Mouse (Mus musculus) gastrocnemius, postnatal 36 days (tissue): ENCODE data around the gene Tmtc2. TPM values are rescaled to one million over a fixed set of nuclear protein-coding genes. Genes with fewer than 3 reads are reported as not detected.

Source experiments
- DNase-seq, 2 experiments: peaks; one replicate each; pipeline ENCODE4 v3.0.0; 2022
- intact Hi-C: fragments of 180-260 bp; cut with DNase I; formaldehyde crosslinking; loops from one replicate; pipeline ENCODE4 v1.15.1; 2025
- total RNA-seq, 2 experiments: library from RNA; stranded (reverse); gene quantifications; 2 replicates each; pipeline ENCODE4 v1.2.3; 2021

Tmtc2 gene
- total RNA-seq, 2 experiments from 2014 or later = 1.1 to 1.3 TPM

DNA sequence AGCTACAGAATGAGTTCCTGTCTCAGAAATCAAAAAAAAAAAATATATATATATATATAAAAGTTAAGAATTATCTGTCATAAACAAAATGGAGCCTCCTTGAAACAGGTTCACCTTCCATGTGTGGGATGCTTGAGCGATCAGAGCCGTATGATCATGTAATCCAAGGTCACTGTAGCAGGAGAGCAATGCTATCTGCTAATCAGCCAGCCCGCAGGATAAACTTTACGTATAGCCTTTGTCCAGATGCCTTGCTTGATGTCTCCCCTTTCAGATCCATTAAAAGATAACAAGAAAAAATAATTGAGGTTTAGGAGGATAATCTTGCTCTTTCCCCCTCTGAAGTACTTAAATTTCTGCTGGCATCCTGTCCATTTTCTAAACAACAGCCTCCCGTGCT is 374.7 kb downstream of the Tmtc2 start:
- intact Hi-C loops = no loop called here
- no peak for DNase-seq

DNA sequence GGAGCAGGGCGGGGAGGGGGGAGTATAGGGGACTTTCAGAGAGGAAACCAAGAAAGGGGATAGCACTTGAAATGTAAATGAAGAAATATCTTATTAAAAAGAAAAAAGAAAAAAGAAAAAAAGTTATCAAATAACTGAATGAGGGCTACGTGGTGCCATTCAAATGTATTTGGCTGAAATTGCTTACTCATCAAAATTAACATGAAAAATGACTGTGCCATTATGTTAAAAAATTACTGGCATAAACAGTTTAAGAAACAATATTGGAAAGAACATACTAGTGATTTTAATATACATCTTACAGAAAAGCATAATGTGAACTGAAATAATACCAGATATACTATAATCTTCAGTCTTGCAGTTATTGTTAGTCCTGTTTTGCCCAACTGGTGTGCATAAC is 378.9 kb downstream of the Tmtc2 start:
- intact Hi-C loops = no loop called here
- DNase-seq = no peak

DNA sequence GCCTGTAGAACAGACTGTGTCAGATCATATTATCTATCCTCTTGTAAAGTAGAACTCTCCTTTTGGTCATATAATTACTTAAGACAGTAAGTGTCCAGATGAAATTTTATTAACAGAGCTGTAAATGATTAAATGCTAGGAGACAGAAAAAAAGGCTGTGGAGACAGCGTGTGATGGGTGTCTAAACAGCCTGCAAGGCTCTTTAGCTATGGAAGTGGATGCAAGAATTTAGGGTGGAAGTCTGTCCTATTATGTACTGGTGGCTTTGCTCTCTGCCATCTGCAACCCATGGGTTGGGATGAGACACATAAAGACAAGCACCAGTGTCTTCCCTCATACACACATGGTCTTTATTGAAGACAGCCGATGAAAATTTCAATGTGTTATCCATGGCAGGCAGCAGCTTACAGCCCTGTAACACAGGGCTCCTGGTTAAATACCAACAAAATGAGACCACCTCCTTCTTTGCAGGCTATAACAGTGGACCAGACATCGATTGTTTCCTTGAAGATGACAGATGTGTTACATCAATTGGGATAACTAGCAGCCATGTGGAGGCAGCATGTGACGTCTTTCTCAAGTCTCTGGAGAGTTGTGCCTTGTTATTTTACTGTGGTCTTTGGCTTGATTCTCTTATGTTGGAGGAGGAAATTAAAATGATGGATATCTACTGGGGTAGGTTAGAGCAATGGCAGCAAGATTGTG is 380.3 kb downstream of the Tmtc2 start:
- intact Hi-C loops = no loop called here
- no peak for DNase-seq

DNA sequence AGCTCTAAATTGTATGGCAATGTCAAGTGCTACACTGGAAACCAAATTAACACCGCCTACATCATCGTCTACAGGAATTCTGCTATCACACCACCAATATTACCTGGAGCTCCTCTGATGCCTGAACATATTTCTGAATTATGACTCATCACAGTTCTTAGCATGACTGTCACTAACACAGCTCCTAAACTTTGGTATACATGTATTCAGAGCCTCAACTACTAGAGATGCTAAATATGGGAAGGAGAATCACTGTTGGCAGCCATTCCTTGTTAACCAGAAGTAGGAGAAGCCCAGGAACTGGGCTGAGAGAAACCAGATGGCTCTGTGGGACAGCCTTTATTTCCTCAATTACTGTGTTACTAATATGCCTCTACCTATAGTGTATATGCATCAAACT is 382.2 kb downstream of the Tmtc2 start:
- intact Hi-C loops = no loop called here
- DNase-seq = no peak

DNA sequence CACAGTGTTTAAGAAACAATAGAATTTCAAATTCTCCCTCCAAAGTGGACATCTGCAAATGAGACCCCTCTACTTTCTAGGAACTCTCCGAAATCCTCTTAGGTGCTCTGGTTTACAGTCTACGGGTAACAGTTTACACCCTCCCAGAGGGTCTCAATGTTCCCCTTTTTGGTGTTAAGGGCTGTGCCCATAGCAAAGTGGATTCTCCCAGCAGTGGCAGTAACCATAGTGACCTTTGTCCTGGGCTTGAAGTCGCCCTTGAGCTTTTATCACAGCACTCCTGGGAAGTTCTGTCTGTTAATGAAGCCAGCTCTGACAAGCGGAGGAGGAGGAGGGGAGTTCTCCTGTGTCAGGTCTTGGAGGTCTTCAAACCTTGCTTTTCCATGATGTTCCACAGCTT is 384.5 kb downstream of the Tmtc2 start:
- DNase-seq = no peak
- intact Hi-C loops = no loop called here

DNA sequence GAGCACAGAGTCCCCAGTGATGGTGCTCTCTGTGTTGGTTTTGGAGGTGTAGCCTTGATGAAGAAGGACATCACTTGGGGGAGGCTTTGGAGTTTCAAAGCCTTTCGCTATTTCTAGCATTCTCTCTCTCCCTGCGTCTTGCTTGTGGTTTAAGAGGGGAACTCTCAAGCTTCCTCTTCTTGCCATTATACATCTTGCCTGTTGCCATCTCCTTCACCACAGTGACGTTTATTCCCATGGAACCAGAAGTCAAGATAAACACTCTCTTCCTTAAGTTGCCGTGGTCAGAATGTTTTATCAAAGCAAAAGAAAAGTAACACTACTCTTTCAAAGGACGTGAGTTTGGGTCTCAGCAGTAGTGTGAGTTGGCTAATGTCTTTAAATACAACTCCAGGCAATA is 387.6 kb downstream of the Tmtc2 start:
- intact Hi-C loops = no loop called here
- DNase-seq = no peak

DNA sequence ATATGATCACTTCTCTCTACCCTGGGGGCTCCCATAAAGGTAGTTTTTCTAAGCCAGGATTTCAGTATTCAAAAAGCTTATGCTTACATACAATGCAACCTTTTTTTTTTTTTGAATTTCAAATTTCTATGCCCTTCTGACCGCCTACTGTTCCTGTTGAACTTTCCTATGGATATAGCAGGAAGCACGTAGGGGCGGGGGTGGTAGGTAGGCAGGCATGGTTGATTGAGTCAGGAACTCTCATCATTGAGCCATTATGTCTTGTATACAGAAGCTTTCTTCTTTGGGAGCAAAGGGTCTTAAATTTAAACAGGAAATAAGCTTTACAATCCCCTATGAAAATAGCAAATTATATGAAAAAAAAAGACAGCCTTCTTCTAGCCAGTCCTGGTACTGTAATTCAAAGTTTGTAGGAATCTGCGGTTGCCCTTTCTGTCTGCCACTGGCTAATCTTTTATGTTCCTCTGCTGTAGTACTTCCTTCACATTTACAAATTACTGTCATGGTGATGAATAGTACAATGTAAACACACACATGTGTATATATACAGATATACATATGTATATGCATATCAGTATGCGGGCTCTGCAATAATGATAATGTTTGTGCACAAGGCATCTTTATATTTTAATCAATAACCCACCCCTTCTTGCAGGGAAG is 405.7 kb downstream of the Tmtc2 start:
- no peak for DNase-seq
- intact Hi-C loops = no loop called here

DNA sequence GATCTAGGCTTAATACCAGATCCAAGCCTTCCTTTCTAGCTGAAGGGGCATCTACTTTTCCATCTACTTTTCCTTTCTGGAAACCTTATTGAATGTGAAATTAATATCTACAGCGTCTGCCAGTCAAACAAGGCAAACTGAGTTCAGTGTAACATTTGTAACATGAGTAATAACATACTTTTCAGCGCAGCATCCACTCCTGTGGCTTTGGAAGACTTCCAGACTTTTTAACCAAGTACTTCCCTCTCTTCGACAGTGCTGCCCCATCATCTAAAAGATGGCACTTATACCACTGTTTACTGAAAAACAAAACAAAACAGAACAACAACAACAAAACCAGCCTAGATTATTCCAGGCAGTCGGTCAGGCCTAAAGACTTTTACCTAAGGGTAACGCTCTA is 409.0 kb downstream of the Tmtc2 start:
- no peak for DNase-seq
- intact Hi-C loops = no loop called here

DNA sequence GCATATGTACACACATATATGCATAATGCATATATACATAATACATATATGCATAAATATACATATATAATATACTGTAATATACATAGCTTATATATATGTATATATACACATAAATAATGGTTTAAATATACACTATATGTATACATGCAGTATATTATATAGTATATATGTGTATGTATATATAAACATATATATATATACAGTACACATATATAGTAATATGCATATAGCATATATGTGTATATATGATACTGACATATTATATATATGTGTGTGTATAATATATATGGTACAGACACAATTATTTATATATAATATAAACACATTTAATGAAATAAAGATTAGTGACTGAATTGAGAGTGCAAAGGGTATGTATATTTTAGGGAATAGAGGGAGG is 420.5 kb downstream of the Tmtc2 start:
- intact Hi-C loops = no loop called here
- no peak for DNase-seq

DNA sequence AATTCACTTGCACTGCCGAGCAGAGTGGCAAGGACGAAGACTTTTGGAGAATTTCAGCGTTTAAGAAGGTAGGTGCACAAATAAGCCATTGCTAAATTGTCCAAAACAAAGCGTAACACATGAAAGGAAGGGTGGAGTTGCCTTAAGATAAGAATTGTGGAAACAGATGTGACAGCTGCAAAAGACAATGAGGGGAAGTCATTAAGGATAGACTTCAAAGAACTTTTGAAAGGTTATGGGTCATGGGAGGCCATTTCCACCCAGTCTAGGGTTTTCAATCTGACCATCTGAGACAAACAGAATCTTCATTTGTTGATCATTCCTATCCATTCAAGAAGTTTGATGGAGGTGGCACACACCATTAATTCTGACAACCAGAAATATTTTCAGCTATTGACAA is 429.9 kb downstream of the Tmtc2 start:
- intact Hi-C loops = no loop called here

DNA sequence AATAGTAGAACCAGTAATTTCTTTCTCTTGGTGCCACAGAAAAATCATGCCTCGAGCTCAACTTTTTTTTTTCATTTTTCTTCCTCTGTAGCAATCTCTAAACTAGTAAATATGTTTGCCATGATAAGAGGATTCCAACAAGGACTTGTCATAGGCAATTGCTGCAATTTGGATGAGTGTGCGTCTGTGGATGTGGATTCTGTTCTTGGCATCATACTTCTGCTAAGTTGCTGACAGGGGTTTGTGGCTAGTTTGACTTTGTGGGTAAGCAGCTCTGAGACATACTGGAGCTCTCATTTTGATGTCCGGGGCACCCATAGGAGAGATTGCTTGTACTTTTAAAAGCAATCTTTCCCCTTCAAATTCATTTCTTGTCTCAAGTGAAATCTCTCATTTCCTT is 432.1 kb downstream of the Tmtc2 start:
- intact Hi-C loops = no loop called here
- DNase-seq = no peak

More for the DNA sequence above, 429.9 kb downstream of the Tmtc2 start:
- DNase-seq = no peak
